Mouse (Mus musculus): ENCODE measurements at regions not wholly inside any gene's neighbourhood (a gene's known extent, or its start where the extent isn't known, plus 50 kb on each side); places are given as distances from the start of the nearest gene placed in this dataset.

DNA sequence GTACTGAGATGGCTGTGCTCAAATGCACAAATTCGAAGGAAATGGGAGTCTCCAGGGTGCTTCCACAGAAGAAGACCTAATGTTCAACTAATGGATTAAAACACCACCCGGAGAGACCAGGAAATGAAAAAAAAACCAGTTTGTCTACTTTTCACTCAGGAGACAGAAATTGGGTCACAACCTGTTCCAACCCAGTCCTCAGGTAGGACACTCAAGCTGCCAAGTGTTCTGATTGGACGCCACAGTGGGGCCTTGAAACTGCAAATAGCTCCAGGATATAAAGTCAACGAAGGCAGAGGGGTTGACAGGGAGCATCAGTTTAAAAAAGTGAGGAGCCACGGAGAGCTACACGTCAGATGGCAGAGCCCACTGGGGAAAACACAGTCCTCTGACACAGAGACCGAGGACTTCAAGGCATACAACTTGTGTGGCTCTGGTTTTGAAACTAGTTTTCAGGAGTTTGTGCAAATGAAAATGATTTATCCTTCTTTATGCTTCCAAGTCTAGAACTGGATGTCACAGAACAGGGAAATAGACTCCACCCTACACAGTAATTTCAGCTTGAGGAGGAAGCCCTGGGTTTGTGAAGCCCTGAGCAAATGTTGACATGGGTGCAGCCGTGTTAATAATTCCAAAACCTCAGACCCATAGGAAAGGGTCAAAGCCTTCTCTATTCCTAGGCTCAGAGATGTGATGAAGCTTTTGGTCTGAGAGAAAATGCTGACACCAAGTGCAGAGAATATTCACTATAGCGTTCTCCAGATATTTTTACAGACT, 220.8 kb upstream of the Pik3r1 start:
- Histone ChIP-seq H3K9ac (replicated peaks; ENCODE audit: low read length) (no peak overlapping the region), H3K27me3 (ENCODE audit: control insufficient read depth, insufficient read depth, low read length) (no peaks in the 10 kb centered on the region), H3K4me1 (ENCODE audit: control insufficient read depth, insufficient read depth, low read length) (no peaks in the 10 kb centered on the region), H3K36me3 (ENCODE audit: control insufficient read depth, insufficient read depth, low read length) (no peaks in the 10 kb centered on the region), H3K27ac (replicated peaks; ENCODE audit: low read depth, low read length) (no peak overlapping the region), H3K9me3 (ENCODE audit: control insufficient read depth, low read length) (no peaks in the 10 kb centered on the region), H3K4me3 (replicated peaks; ENCODE audit: low read depth, low read length) (no peak overlapping the region), H3K4me2 (ENCODE audit: low read length) (no peak overlapping the region)
- DNase-seq (no peak), ATAC-seq (ENCODE audit: low FRiP score, low TSS enrichment) (no peak)
- WGBS = 86% methylated on average over 9 of the region's 9 CpGs

DNA sequence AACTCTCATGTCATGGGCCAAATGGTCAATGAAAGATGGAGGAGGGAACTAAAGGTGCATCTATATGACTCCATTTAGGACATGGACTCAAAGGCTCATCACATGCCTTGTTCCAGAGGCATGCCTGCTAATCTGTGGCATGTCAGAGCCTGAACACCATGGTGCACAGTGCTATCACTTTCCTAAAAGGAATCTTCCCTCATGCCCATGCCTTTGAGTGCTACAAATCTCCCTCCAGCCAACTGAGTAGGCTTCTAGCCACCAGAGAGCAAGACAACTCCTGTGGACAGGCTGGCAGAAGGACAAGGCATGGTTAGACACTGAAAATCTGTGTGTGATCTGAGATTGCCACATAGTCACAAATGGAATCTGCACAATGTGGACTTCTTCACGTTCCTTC, 223.7 kb upstream of the Pik3r1 start:
- ATAC-seq (ENCODE audit: low FRiP score, low TSS enrichment) (no peak), DNase-seq (no peak)
- Histone ChIP-seq H3K27ac (replicated peaks; ENCODE audit: low read depth, low read length) (no peak overlapping the region), H3K4me2 (ENCODE audit: low read length) (no peak overlapping the region), H3K36me3 (ENCODE audit: control insufficient read depth, insufficient read depth, low read length) (no peaks in the 10 kb centered on the region), H3K9me3 (ENCODE audit: control insufficient read depth, low read length) (no peaks in the 10 kb centered on the region), H3K4me1 (ENCODE audit: control insufficient read depth, insufficient read depth, low read length) (no peaks in the 10 kb centered on the region), H3K27me3 (ENCODE audit: control insufficient read depth, insufficient read depth, low read length) (no peaks in the 10 kb centered on the region), H3K4me3 (replicated peaks; ENCODE audit: low read depth, low read length) (no peak overlapping the region), H3K9ac (replicated peaks; ENCODE audit: low read length) (no peak overlapping the region)
- 90% methylated on average over 1 of the region's 1 CpGs for WGBS

DNA sequence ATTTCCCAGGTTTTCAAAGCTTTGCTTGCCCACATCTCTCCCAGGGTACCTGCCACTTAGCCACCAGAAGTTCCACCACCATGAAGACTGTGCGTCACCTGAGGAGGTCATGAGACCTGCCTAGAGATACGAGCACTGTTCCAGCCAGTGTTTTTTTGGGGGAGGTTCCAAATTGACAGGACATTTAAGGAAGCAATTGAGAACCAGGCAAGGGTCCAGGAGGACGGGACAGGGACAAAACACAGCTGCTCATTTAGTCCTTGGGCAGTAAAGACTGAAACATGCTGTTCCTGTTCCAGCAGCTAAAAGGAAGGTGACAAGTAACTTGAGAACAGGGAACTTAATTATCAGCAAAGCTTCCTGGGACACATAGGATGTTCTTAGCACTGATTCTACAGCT, 226.8 kb upstream of the Pik3r1 start:
- H3K36me3 ChIP-seq (ENCODE audit: control insufficient read depth, insufficient read depth, low read length) = no peaks in the 10 kb centered on the region
- DNase-seq = no peak

DNA sequence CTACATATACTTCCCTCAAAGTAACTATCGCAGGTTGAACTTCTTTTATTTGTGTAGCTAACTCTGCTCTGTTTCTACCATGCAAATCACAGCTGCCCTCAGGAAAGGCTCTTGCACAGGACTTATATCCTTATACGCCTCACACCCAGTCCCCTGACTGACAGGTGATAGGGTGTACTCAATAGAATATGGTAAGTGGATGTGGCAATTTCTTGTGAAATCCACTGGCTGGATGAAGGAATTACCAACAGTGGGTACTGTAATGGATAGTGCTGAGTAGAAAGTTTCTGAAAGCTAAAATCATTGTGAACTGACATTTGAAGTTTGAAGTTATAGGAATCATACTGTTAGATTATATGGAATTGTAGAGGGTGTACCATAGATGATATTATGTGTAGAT, 227.5 kb upstream of the Pik3r1 start:
- no peak overlapping the region for H3K4me2 ChIP-seq (ENCODE audit: low read length)
- 91% methylated on average over 2 of the region's 2 CpGs for WGBS
- H3K9me3 ChIP-seq (ENCODE audit: control insufficient read depth, low read length) = no peaks in the 10 kb centered on the region
- no peaks in the 10 kb centered on the region for H3K4me1 ChIP-seq (ENCODE audit: control insufficient read depth, insufficient read depth, low read length)
- ATAC-seq (ENCODE audit: low FRiP score, low TSS enrichment) = no peak
- no peaks in the 10 kb centered on the region for H3K27me3 ChIP-seq (ENCODE audit: control insufficient read depth, insufficient read depth, low read length)
- H3K9ac ChIP-seq (replicated peaks; ENCODE audit: low read length) = no peak overlapping the region
- DNase-seq = no peak
- no peaks in the 10 kb centered on the region for H3K36me3 ChIP-seq (ENCODE audit: control insufficient read depth, insufficient read depth, low read length)
- no peak overlapping the region for H3K27ac ChIP-seq (replicated peaks; ENCODE audit: low read depth, low read length)
- no peak overlapping the region for H3K4me3 ChIP-seq (replicated peaks; ENCODE audit: low read depth, low read length)

More for the DNA sequence above, 226.8 kb upstream of the Pik3r1 start:
- no peak overlapping the region for H3K27ac ChIP-seq (replicated peaks; ENCODE audit: low read depth, low read length)
- no peaks in the 10 kb centered on the region for H3K9me3 ChIP-seq (ENCODE audit: control insufficient read depth, low read length)
- no peak overlapping the region for H3K4me3 ChIP-seq (replicated peaks; ENCODE audit: low read depth, low read length)
- 82% methylated on average over 3 of the region's 3 CpGs for WGBS
- H3K9ac ChIP-seq (replicated peaks; ENCODE audit: low read length) = no peak overlapping the region
- ATAC-seq (ENCODE audit: low FRiP score, low TSS enrichment) = no peak
- no peak overlapping the region for H3K4me2 ChIP-seq (ENCODE audit: low read length)
- H3K4me1 ChIP-seq (ENCODE audit: control insufficient read depth, insufficient read depth, low read length) = no peaks in the 10 kb centered on the region
- H3K27me3 ChIP-seq (ENCODE audit: control insufficient read depth, insufficient read depth, low read length) = no peaks in the 10 kb centered on the region

DNA sequence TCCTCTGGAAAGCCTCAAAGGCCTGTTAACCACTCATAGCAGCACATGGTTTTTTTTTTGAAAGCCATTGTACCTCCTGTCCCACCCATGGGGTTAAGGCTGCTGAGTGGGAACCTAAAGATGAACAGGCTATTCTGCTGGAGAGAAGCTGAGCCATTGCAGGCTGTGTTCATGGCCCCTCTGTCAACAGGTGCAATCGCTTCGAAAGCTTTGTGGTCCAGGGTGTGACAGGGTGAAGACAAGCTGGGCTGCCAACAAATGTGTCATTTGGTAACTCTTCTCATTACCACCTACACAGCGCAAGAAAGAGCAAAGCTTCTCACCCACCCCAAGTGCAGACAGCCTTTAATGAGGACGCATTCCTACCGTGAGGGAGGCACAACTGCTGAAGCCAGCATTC, 228.1 kb upstream of the Pik3r1 start:
- WGBS = 89% methylated on average over 5 of the region's 5 CpGs
- no peaks in the 10 kb centered on the region for H3K4me1 ChIP-seq (ENCODE audit: control insufficient read depth, insufficient read depth, low read length)
- no peak for ATAC-seq (ENCODE audit: low FRiP score, low TSS enrichment)
- no peaks in the 10 kb centered on the region for H3K9me3 ChIP-seq (ENCODE audit: control insufficient read depth, low read length)
- H3K9ac ChIP-seq (replicated peaks; ENCODE audit: low read length) = no peak overlapping the region
- no peaks in the 10 kb centered on the region for H3K27me3 ChIP-seq (ENCODE audit: control insufficient read depth, insufficient read depth, low read length)
- no peak overlapping the region for H3K27ac ChIP-seq (replicated peaks; ENCODE audit: low read depth, low read length)
- DNase-seq = no peak
- no peak overlapping the region for H3K4me2 ChIP-seq (ENCODE audit: low read length)
- no peaks in the 10 kb centered on the region for H3K36me3 ChIP-seq (ENCODE audit: control insufficient read depth, insufficient read depth, low read length)
- H3K4me3 ChIP-seq (replicated peaks; ENCODE audit: low read depth, low read length) = no peak overlapping the region

DNA sequence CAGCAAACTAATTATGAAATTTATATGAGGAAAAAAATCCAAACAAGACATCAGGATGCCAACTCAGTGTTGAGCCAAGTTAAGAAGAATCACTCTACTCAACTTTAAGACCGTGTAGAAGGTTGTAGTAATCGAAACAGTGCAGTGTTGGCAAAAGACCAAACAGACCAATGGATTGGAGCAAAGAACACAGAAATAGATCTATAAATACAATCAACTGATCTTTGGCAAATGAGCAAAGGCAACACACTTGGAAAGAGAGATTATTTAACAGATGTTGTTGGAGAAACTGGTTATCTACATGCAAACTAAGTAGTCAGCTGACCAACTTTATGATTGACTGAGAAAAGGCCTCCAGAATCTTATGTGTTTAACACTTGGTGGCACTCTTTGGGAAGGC, 229.4 kb upstream of the Pik3r1 start:
- Histone ChIP-seq H3K27me3 (ENCODE audit: control insufficient read depth, insufficient read depth, low read length) (no peaks in the 10 kb centered on the region), H3K4me1 (ENCODE audit: control insufficient read depth, insufficient read depth, low read length) (no peaks in the 10 kb centered on the region), H3K9ac (replicated peaks; ENCODE audit: low read length) (no peak overlapping the region), H3K27ac (replicated peaks; ENCODE audit: low read depth, low read length) (no peak overlapping the region), H3K4me2 (ENCODE audit: low read length) (no peak overlapping the region), H3K9me3 (ENCODE audit: control insufficient read depth, low read length) (no peaks in the 10 kb centered on the region), H3K36me3 (ENCODE audit: control insufficient read depth, insufficient read depth, low read length) (no peaks in the 10 kb centered on the region), H3K4me3 (replicated peaks; ENCODE audit: low read depth, low read length) (no peak overlapping the region)
- 95% methylated on average over 2 of the region's 2 CpGs for WGBS
- DNase-seq = no peak
- no peak for ATAC-seq (ENCODE audit: low FRiP score, low TSS enrichment)

DNA sequence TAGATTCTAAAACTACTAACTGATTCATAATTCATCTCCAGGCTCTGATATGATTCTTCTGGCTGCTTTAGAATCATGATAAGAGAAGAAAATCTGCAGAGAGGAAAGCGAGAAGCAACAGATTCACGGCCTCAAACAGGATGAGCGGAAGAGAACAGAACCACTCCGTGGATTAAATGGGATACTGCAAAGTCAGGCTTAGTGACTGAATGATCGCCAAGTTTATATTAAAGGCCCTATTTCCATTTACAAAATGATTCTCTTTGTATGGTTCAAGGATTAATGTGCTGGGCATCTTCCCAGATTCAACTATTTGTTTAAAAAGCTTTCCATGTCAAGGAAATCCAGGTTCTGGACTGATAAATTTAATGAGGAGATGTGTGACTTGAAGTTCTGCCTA, 238.5 kb upstream of the Pik3r1 start:
- no peak for ATAC-seq (ENCODE audit: low FRiP score, low TSS enrichment)
- DNase-seq = no peak
- H3K9ac ChIP-seq (replicated peaks; ENCODE audit: low read length) = no peak overlapping the region
- H3K4me1 ChIP-seq (ENCODE audit: control insufficient read depth, insufficient read depth, low read length) = no peaks in the 10 kb centered on the region
- H3K4me2 ChIP-seq (ENCODE audit: low read length) = no peak overlapping the region
- WGBS = 86% methylated on average over 5 of the region's 5 CpGs
- no peaks in the 10 kb centered on the region for H3K36me3 ChIP-seq (ENCODE audit: control insufficient read depth, insufficient read depth, low read length)
- H3K27ac ChIP-seq (replicated peaks; ENCODE audit: low read depth, low read length) = no peak overlapping the region
- H3K9me3 ChIP-seq (ENCODE audit: control insufficient read depth, low read length) = no peaks in the 10 kb centered on the region
- no peak overlapping the region for H3K4me3 ChIP-seq (replicated peaks; ENCODE audit: low read depth, low read length)
- H3K27me3 ChIP-seq (ENCODE audit: control insufficient read depth, insufficient read depth, low read length) = no peaks in the 10 kb centered on the region

DNA sequence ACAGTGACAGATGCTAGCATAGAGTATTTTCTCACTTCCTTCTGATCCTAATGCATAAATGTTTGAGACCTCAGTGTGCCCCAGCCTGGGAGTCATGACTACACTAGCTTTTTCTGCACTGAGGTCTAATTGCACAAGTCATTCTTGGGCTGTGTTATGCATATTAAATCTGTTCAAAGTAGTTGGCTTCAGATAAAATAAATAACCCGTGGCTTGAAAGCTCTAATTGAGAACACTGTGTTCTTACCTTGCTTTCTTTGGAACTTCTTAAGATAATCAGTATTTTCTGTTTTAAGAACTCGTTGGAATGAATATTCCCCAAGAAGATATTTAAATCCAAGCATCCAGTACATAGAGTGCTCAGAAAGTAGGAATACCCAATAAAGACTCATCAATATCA, 243.9 kb upstream of the Pik3r1 start:
- Histone ChIP-seq H3K4me3 (replicated peaks; ENCODE audit: low read depth, low read length) (no peak overlapping the region), H3K4me2 (ENCODE audit: low read length) (no peak overlapping the region), H3K9me3 (ENCODE audit: control insufficient read depth, low read length) (no peaks in the 10 kb centered on the region), H3K27ac (replicated peaks; ENCODE audit: low read depth, low read length) (no peak overlapping the region), H3K27me3 (ENCODE audit: control insufficient read depth, insufficient read depth, low read length) (no peaks in the 10 kb centered on the region), H3K36me3 (ENCODE audit: control insufficient read depth, insufficient read depth, low read length) (no peaks in the 10 kb centered on the region), H3K9ac (replicated peaks; ENCODE audit: low read length) (no peak overlapping the region), H3K4me1 (ENCODE audit: control insufficient read depth, insufficient read depth, low read length) (no peaks in the 10 kb centered on the region)
- no peak for ATAC-seq (ENCODE audit: low FRiP score, low TSS enrichment)
- WGBS = 84% methylated on average over 2 of the region's 2 CpGs
- DNase-seq = no peak

DNA sequence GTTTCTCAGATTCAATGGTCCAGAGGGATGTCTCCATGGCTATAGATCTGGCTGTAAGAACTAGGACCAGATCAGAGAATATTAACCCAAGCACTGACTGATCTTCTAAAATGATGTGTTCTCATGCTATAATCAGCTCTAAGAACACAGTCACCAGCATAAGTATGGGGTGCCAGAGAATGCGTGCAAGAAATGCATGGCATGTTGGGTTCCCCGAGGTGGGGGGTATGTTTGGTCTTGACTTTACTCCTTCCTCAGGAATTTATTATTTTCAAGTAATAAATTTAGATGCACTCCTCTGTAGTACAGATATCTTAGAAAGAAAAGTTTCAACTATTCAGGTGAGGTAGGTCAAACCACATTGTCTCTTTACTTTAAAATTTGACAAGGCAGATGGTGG, 246.5 kb upstream of the Pik3r1 start:
- Histone ChIP-seq H3K36me3 (ENCODE audit: control insufficient read depth, insufficient read depth, low read length) (no peaks in the 10 kb centered on the region), H3K9me3 (ENCODE audit: control insufficient read depth, low read length) (no peaks in the 10 kb centered on the region), H3K4me2 (ENCODE audit: low read length) (no peak overlapping the region), H3K9ac (replicated peaks; ENCODE audit: low read length) (no peak overlapping the region), H3K27me3 (ENCODE audit: control insufficient read depth, insufficient read depth, low read length) (no peaks in the 10 kb centered on the region), H3K4me3 (replicated peaks; ENCODE audit: low read depth, low read length) (no peak overlapping the region), H3K4me1 (ENCODE audit: control insufficient read depth, insufficient read depth, low read length) (no peaks in the 10 kb centered on the region), H3K27ac (replicated peaks; ENCODE audit: low read depth, low read length) (no peak overlapping the region)
- DNase-seq (no peak), ATAC-seq (ENCODE audit: low FRiP score, low TSS enrichment) (no peak)
- WGBS = 92% methylated on average over 2 of the region's 2 CpGs

Data from midbrain, embryonic 14.5 days (tissue).